Mouse (Mus musculus) cerebellum, postnatal 25 days (tissue): Measurements from ENCODE around the gene Gm20479.

ENCODE experiments used
- DNase-seq, 2 experiments: peaks; one replicate each; pipeline ENCODE4 v3.0.0; 2021; ENCODE audit warnings: mixed read lengths in 2 of 2

Gene Gm20479

GRCm38 (mm10) chr7:27366082-27366844 is 9.0 kb upstream of the Gm20479 start:
- DNase-seq = peak in 1 of 2 experiments; percentile 60

- peak; percentile 35 to 50 for DNase-seq
These were observed 7.2 kb upstream of the Gm20479 start for GRCm38 (mm10) chr7:27364379-27364778.

- DNase-seq = peak; percentile 97 to 99
These were observed 4.2 kb upstream of the Gm20479 start for GRCm38 (mm10) chr7:27361283-27361946.

GRCm38 (mm10) chr7:27360749-27361148 is 3.5 kb upstream of the Gm20479 start:
- no peak for DNase-seq

- DNase-seq = no peak
These were observed 2.6 kb upstream of the Gm20479 start for GRCm38 (mm10) chr7:27359706-27360358.

GRCm38 (mm10) chr7:27359162-27359561 is 1.9 kb upstream of the Gm20479 start:
- no peak for DNase-seq

GRCm38 (mm10) chr7:27357595-27357978 is 368 bp upstream of the Gm20479 start:
- DNase-seq = no peak

GRCm38 (mm10) chr7:27356248-27356647 is 971 bp downstream of the Gm20479 start:
- peak; percentile 44 to 64 for DNase-seq

- DNase-seq = peak; percentile 85 to 90
These were observed 1.4 kb downstream of the Gm20479 start, which contains the start of gene Shkbp1 for GRCm38 (mm10) chr7:27355745-27356240. Shkbp1 (minus strand) TSS chr7:27356019.

GRCm38 (mm10) chr7:27355261-27355660 is 2.0 kb downstream of the Gm20479 start:
- no peak for DNase-seq

- no peak for DNase-seq
These were observed 2.4 kb downstream of the Gm20479 start for GRCm38 (mm10) chr7:27354783-27355182.

- DNase-seq = no peak
These were observed 3.1 kb downstream of the Gm20479 start for GRCm38 (mm10) chr7:27354144-27354543.

- no peak for DNase-seq
These were observed 11.8 kb downstream of the Gm20479 start for GRCm38 (mm10) chr7:27345444-27345843.

- DNase-seq = peak in 1 of 2 experiments; percentile 4
These were observed 14.6 kb downstream of the Gm20479 start for GRCm38 (mm10) chr7:27342595-27342994.

- DNase-seq = no peak
These were observed 17.7 kb downstream of the Gm20479 start for GRCm38 (mm10) chr7:27339519-27339918.

GRCm38 (mm10) chr7:27339114-27339513 is 18.1 kb downstream of the Gm20479 start:
- no peak for DNase-seq

- peak in 1 of 2 experiments; percentile 56 for DNase-seq
These were observed 19.9 kb downstream of the Gm20479 start, which contains the start of gene Ltbp4 for GRCm38 (mm10) chr7:27337175-27337853. Ltbp4 (minus strand) TSS chr7:27337692.

GRCm38 (mm10) chr7:27335928-27336823 is 21.0 kb downstream of the Gm20479 start:
- peak; percentile 93 to 96 for DNase-seq

GRCm38 (mm10) chr7:27335011-27335720 is 22.1 kb downstream of the Gm20479 start:
- no peak for DNase-seq

GRCm38 (mm10) chr7:27334405-27334911 is 22.8 kb downstream of the Gm20479 start:
- no peak for DNase-seq
